Mouse (Mus musculus): ENCODE results near the gene Tor3a. TPM values are rescaled to one million over a fixed set of nuclear protein-coding genes. Genes with fewer than 3 reads are reported as not detected.

Gene Tor3a
- polyA plus RNA-seq (2015; fragmentation: Nextera tagmentation; extraction: Ambion mirVana), result 12.4 and 19.4 TPM in 2 replicates

DNA sequence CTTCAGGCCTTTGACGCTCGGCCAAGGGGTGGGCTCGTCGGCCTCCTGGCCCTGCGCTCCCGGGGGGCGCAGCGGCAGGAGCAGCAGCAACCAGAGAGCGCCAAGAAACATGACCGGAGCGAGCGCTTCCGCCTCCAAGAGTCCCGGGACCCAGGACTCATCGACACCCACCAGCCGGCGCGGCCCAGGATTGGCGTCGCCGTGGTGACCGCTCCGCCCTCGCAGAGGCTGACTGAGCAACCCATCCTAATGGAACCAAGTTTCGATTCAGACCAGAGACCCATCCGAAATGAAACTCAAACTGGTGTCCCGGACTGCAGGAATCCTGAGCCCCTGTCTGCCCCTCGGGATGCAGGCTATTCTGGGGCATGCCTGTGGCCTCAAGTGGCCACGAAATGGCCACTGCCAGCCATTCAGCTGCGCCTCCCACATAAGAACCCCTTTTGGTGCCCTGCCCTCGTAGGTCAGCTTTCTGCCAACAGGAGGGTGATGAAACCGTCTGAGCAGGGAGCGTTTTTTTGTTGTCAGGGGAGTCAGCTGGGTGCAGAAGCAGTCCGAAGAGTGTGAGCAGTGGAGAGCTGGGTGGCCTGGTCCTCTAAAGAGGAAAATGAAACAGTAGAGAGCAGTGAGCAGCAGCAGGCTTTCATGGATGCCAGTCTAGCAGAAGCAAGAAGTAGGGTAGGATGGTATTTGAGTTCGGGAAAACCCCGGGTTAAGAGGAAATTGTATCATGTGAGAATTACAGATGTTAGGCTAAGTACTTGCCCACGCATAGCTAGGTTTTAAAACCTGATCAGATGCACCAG, at the start of gene Tor3a:
Gene Tor3a (minus strand): TSS at position 162 of the 806 bp plus-strand sequence.
- no peak for TF ChIP-seq CTCF (IDR thresholded peaks at IDR 0.05; ENCODE audit: low read depth)
- no peak for TF ChIP-seq EP300 (IDR thresholded peaks at IDR 0.05; ENCODE audit: low read depth)
- H3K4me3 ChIP-seq (ENCODE audit: low read depth, low read length), result peak within 1 kb of the TSS; percentile 78
- peak within 1 kb of the TSS; percentile 81 for H3K27ac ChIP-seq (ENCODE audit: low read depth)
- peaks cover 1% of the 10 kb centered on the region; the same call in 1 of the 2 replicates for H3K36me3 ChIP-seq (replicated peaks; ENCODE audit: insufficient read depth, low read length)
- H3K9me3 ChIP-seq (ENCODE audit: low read length), result no peaks in the 10 kb centered on the region
- no peaks in the 10 kb centered on the region for H3K27me3 ChIP-seq (ENCODE audit: insufficient read depth, low read length)
- H3K9ac ChIP-seq (replicated peaks), result peak within 1 kb of the TSS; percentile 79
- ATAC-seq, result peak; percentile 89
- 4% methylated on average over 37 of the region's 37 CpGs for WGBS (ENCODE audit: insufficient replicate concordance)
- DNase-seq, result peak; percentile 83
- H3K4me2 ChIP-seq (ENCODE audit: low read depth, low read length), result peak within 1 kb of the TSS; percentile 97
- H3K4me1 ChIP-seq (ENCODE audit: insufficient read depth), result peaks cover 8% of the 10 kb centered on the region; the same call in 1 of the 2 replicates

DNA sequence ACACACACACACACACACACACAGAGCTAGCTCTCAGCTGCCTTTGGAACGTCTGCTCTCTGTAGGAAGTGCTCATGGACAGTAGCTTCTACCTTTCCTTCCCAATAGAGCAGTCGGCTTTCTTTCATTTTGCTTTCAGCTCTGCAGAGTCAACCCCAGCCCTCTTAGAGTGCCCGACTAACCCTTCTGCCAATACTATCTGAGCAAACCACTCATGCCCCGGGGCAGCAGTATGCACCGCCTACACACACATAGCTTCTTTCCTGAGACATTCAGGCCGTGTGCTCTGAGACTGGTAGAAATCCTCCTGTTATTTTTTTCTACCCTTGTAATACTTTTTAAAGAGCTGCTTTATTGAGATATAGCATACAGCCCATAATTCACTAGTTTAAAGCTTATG, 47.9 kb upstream of the Tor3a start:
- H3K27ac ChIP-seq (ENCODE audit: low read depth), result no peak overlapping the region
- 43% methylated on average over 6 of the region's 6 CpGs for WGBS (ENCODE audit: insufficient replicate concordance)
- H3K27me3 ChIP-seq (ENCODE audit: insufficient read depth, low read length), result no peaks in the 10 kb centered on the region
- no peaks in the 10 kb centered on the region for H3K36me3 ChIP-seq (replicated peaks; ENCODE audit: insufficient read depth, low read length)
- ATAC-seq (no peak), DNase-seq (no peak)
- no peak overlapping the region for H3K9ac ChIP-seq (replicated peaks)
- H3K4me2 ChIP-seq (ENCODE audit: low read depth, low read length), result no peak overlapping the region
- TF ChIP-seq EP300 (IDR thresholded peaks at IDR 0.05; ENCODE audit: low read depth), result no peak
- no peak for TF ChIP-seq CTCF (IDR thresholded peaks at IDR 0.05; ENCODE audit: low read depth)
- H3K4me3 ChIP-seq (ENCODE audit: low read depth, low read length), result no peak overlapping the region
- peaks cover 20% of the 10 kb centered on the region for H3K4me1 ChIP-seq (ENCODE audit: insufficient read depth)
- no peaks in the 10 kb centered on the region for H3K9me3 ChIP-seq (ENCODE audit: low read length)

DNA sequence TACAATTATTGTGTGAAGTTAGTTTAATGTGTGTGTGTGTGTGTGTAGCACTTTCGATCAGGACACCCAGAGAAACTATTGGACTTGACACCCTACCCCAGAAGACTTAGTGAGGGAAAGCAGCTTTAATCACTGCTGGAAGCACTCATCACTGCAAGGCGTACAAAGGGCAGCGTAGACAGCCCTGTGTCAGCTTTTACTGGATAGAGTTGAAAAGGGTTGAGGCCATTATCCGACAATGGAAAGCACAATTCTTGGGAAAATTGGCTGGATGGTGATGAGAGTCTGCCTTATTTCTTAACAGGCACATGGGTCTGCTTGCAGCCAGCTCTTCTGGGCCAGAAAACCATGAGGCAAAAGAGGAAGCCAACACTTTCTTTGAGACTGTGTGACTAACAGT, 45.9 kb upstream of the Tor3a start:
- no peak overlapping the region for H3K4me3 ChIP-seq (ENCODE audit: low read depth, low read length)
- no peak overlapping the region for H3K27ac ChIP-seq (ENCODE audit: low read depth)
- no peaks in the 10 kb centered on the region for H3K27me3 ChIP-seq (ENCODE audit: insufficient read depth, low read length)
- no peak for ATAC-seq
- no peaks in the 10 kb centered on the region for H3K36me3 ChIP-seq (replicated peaks; ENCODE audit: insufficient read depth, low read length)
- H3K4me2 ChIP-seq (ENCODE audit: low read depth, low read length), result no peak overlapping the region
- WGBS (ENCODE audit: insufficient replicate concordance), result 71% methylated on average over 4 of the region's 4 CpGs
- no peak for DNase-seq
- TF ChIP-seq EP300 (IDR thresholded peaks at IDR 0.05; ENCODE audit: low read depth) (no peak), CTCF (IDR thresholded peaks at IDR 0.05; ENCODE audit: low read depth) (no peak)
- no peak overlapping the region for H3K9ac ChIP-seq (replicated peaks)
- H3K4me1 ChIP-seq (ENCODE audit: insufficient read depth), result peaks cover 26% of the 10 kb centered on the region
- H3K9me3 ChIP-seq (ENCODE audit: low read length), result no peaks in the 10 kb centered on the region

DNA sequence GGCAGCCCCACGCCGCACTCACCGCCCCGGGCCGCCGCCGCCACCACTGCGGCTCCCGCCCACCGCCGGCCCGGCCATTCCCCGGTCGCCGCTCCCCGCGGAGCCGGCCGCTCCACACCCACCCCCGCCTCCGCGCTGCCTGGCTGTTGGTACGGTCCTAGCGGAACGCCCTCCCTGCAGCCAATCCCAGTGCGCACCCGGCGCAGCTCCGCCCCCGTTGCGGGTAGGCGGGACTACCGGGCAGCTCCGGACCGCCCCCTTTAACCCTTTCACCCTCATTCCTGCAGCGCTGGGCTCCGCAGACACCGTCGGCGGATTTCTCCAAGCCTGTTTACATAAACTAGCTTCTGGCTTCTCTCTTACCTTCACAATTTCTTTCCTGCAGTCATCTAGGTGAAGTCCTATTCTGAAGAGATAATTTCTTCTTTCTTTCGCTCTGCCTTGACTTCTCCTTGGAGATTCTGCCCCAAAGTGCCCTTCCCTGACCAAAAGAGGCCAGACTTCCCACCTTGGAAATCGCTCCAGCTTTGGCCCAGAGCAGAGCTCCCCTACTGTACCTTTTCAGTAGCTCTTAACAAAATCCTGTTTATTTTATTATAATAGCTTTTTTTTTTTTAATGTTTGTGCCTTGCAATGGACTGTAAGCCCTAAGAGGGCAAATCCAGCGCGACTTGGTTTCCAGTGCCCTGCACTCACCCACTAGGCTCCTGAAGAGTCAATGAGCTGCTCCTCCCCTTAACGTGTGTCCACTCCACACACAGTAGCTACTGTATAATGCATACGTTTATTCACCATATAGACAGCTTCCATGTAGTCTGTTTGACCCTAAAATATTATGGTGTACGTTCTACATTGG, 45.0 kb upstream of the Tor3a start, which contains the start of gene Fam20b:
Gene Fam20b (minus strand): TSS at position 137 of the 856 bp plus-strand sequence.
- Histone ChIP-seq H3K9me3 (ENCODE audit: low read length) (no peaks in the 10 kb centered on the region), H3K27ac (ENCODE audit: low read depth) (peak within 1 kb of the TSS; percentile 97), H3K4me2 (ENCODE audit: low read depth, low read length) (peak within 1 kb of the TSS; percentile 81), H3K4me1 (ENCODE audit: insufficient read depth) (peaks cover 27% of the 10 kb centered on the region), H3K9ac (replicated peaks) (peak within 1 kb of the TSS; percentile 96), H3K27me3 (ENCODE audit: insufficient read depth, low read length) (no peaks in the 10 kb centered on the region), H3K36me3 (replicated peaks; ENCODE audit: insufficient read depth, low read length) (no peaks in the 10 kb centered on the region), H3K4me3 (ENCODE audit: low read depth, low read length) (peak within 1 kb of the TSS; percentile 96)
- ATAC-seq, result peak; percentile 97
- 3% methylated on average over 36 of the region's 47 CpGs for WGBS (ENCODE audit: insufficient replicate concordance)
- TF ChIP-seq CTCF (IDR thresholded peaks at IDR 0.05; ENCODE audit: low read depth) (no peak), EP300 (IDR thresholded peaks at IDR 0.05; ENCODE audit: low read depth) (peak; percentile 55; the same call in 1 of the 2 replicates)
- DNase-seq, result peak; percentile 98

DNA sequence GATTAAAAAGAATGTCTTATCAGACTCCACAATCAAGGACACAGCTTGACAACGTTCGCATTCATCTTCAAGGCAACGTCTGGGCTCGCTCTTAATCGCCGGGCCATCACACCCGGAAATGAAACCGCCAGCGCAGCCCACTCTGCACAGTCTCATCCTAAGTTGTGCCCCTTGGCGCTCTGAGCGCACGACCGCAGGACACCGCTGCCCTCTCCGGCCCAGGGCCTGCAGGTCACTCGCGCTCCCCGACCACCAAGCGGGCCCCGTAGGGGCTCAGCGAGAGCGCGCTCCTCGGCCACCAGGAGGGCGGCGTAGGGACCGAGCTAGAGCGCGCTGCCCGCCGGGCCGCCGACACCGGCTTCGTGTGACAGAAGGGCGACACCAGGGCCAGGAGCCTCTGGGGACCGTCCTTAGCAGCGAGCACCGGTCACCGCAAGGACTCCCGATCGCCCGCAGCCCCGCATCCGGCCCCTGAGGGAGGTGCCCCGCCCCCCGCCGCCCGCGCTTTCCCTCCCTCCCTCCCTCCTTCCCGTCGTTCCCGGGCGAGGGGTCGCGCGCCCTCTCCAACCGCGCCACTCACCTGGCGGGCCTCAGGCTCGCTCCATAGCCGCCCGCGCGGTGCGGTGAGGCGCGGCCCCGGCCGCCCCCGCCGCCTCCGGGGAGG, 44.3 kb upstream of the Tor3a start:
- no peaks in the 10 kb centered on the region for H3K27me3 ChIP-seq (ENCODE audit: insufficient read depth, low read length)
- peak overlapping the region; percentile 97 for H3K27ac ChIP-seq (ENCODE audit: low read depth)
- TF ChIP-seq CTCF (IDR thresholded peaks at IDR 0.05; ENCODE audit: low read depth), result peak; percentile 38
- no peak for TF ChIP-seq EP300 (IDR thresholded peaks at IDR 0.05; ENCODE audit: low read depth)
- H3K4me2 ChIP-seq (ENCODE audit: low read depth, low read length), result peak overlapping the region; percentile 81
- DNase-seq (no peak), ATAC-seq (peak; percentile 71)
- H3K36me3 ChIP-seq (replicated peaks; ENCODE audit: insufficient read depth, low read length), result no peaks in the 10 kb centered on the region
- peaks cover 27% of the 10 kb centered on the region for H3K4me1 ChIP-seq (ENCODE audit: insufficient read depth)
- WGBS (ENCODE audit: insufficient replicate concordance), result 0% methylated on average over 40 of the region's 73 CpGs
- peak overlapping the region; percentile 96 for H3K9ac ChIP-seq (replicated peaks)
- no peaks in the 10 kb centered on the region for H3K9me3 ChIP-seq (ENCODE audit: low read length)
- peak overlapping the region; percentile 96 for H3K4me3 ChIP-seq (ENCODE audit: low read depth, low read length)
